Mouse (Mus musculus) erythroblast, embryonic 14.5 days (primary cell): ENCODE data around the gene Gm13285.
"Not testable (repeated sequence)": the region's sequence is repeated elsewhere in the genome, so short reads cannot be mapped to it uniquely, and the experiment has no call there.

Experiments
- GATA1 ChIP-seq: IDR thresholded peaks from 2 replicates; pipeline ENCODE4 v1.6.1; 2012; ENCODE audit warnings: low read length, inconsistent platforms, mixed read lengths
- TAL1 ChIP-seq: IDR thresholded peaks from 3 replicates; pipeline ENCODE4 v1.6.1; 2012; ENCODE audit warnings: low read length, inconsistent platforms, mixed read lengths

DNA sequence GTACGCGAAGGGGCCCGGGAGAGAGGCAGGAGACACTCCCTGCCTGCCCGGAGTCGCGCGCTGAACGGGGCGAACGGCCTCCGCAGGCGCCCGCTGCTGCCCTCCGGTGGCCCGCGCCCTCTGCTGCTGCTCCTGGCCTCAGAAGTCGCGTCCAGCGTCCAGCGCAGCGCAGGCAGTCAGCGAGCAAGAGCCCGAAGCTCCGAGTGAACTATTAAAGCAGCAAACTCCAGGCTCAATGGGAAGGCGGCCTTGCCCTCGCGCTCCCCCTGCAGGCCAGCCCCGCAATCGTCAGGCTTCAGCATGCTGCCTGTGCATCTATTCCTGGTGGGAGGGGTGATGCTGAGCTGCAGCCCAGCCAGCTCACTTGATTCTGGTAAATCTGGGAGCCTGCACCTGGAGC, 22.8 kb upstream of the Gm13285 start, which contains the start of gene Gm13289:
- TF ChIP-seq GATA1, TAL1: not testable (repeated sequence)
